Mouse (Mus musculus): ENCODE data around the gene Il22ra2. TPM values are rescaled to one million over a fixed set of nuclear protein-coding genes. Genes with fewer than 3 reads are reported as not detected.

Il22ra2 gene
- total RNA-seq, 1 experiment from 2014 or later: not detected

GRCm38 (mm10) chr10:19601502-19601901, 20.3 kb upstream of the Il22ra2 start:
- DNase-seq: peak; percentile 39

GRCm38 (mm10) chr10:19603231-19603630, 18.6 kb upstream of the Il22ra2 start:
- DNase-seq: no peak

- no peak for DNase-seq
Observed at GRCm38 (mm10) chr10:19609125-19609524, 12.7 kb upstream of the Il22ra2 start.

GRCm38 (mm10) chr10:19611616-19612015, 10.2 kb upstream of the Il22ra2 start:
- no peak for DNase-seq

GRCm38 (mm10) chr10:19613111-19613753, 8.6 kb upstream of the Il22ra2 start:
- DNase-seq: peak; percentile 14

- no peak for DNase-seq
Observed at GRCm38 (mm10) chr10:19619736-19620135, 2.1 kb upstream of the Il22ra2 start.

GRCm38 (mm10) chr10:19624617-19625016, 2.8 kb downstream of the Il22ra2 start:
- no peak for DNase-seq

- no peak for DNase-seq
Observed at GRCm38 (mm10) chr10:19627342-19627741, 5.5 kb downstream of the Il22ra2 start.

- DNase-seq: no peak
Observed at GRCm38 (mm10) chr10:19627748-19628147, 6.0 kb downstream of the Il22ra2 start.

GRCm38 (mm10) chr10:19631616-19632195, 9.9 kb downstream of the Il22ra2 start:
- no peak for DNase-seq

- no peak for DNase-seq
Observed at GRCm38 (mm10) chr10:19638851-19639250, 17.1 kb downstream of the Il22ra2 start.

- DNase-seq: no peak
Observed at GRCm38 (mm10) chr10:19639630-19640029, 17.8 kb downstream of the Il22ra2 start.

GRCm38 (mm10) chr10:19645119-19645518, 23.3 kb downstream of the Il22ra2 start:
- DNase-seq: no peak

- no peak for DNase-seq
Observed at GRCm38 (mm10) chr10:19657426-19657825, 35.6 kb downstream of the Il22ra2 start.

- DNase-seq: no peak
Observed at GRCm38 (mm10) chr10:19659953-19660352, 38.2 kb downstream of the Il22ra2 start.

- no peak for DNase-seq
Observed at GRCm38 (mm10) chr10:19668973-19669372, 47.2 kb downstream of the Il22ra2 start.

- DNase-seq: no peak
Observed at GRCm38 (mm10) chr10:19672015-19672414, 50.2 kb downstream of the Il22ra2 start.

GRCm38 (mm10) chr10:19673146-19673545, 51.3 kb downstream of the Il22ra2 start:
- DNase-seq: no peak

Other genes with a start within 250 kb of the Il22ra2 start
- 36.6 and 37.4 TPM in 2 replicates for gene Ifngr1, start 30.0 kb upstream of the Il22ra2 start, total RNA-seq (2021)
- gene Il20ra, start 90.6 kb downstream of the Il22ra2 start, total RNA-seq (2021): 2.8 and 6.1 TPM in 2 replicates
- 9.5 and 16.5 TPM in 2 replicates for gene Slc35d3, start 229.5 kb downstream of the Il22ra2 start, total RNA-seq (2021)